Mouse (Mus musculus): ENCODE measurements around the gene Cog5. TPM values are rescaled to one million over a fixed set of nuclear protein-coding genes. Genes with fewer than 3 reads are reported as not detected.

Gene Cog5
- polyA plus RNA-seq, 2 experiments, result 6.0 to 7.8 TPM

DNA sequence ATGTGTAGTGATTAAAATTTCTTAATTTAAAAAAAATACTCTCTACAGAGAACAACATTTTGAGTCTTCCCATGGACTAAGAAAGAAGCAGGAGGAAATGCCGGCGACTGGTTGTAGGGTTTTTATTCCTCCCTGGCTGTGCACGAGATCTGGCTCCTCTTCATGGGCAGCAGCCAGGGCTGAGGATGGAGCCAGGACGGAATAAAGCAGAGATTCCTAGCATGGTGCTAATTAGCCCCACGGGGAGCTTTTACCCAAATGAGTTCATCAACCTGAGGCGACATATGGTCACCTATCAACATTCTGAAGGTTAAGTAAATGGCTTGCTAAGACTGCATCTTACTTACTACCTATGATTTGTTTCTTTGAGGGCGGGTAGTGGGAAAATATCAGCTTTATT lies 328.6 kb downstream of the Cog5 start:
- H3K27ac ChIP-seq, result no peak overlapping the region
- no peaks in the 10 kb centered on the region for H3K9me3 ChIP-seq (ENCODE audit: control insufficient read depth, low read length)
- no peak overlapping the region for H3K9ac ChIP-seq (replicated peaks)
- H3K4me3 ChIP-seq (ENCODE audit: insufficient read depth in 1 of 2, low read depth in 2 of 2, low read length in 2 of 2), result no peak overlapping the region
- no peak for ATAC-seq (ENCODE audit: insufficient read depth)
- H3K27me3 ChIP-seq (ENCODE audit: control insufficient read depth, insufficient read depth, low read length), result no peaks in the 10 kb centered on the region
- TF ChIP-seq CTCF (IDR thresholded peaks at IDR 0.05; ENCODE audit: low read depth) (no peak), EP300 (IDR thresholded peaks at IDR 0.05; ENCODE audit: low read depth) (no peak)
- H3K36me3 ChIP-seq (replicated peaks; ENCODE audit: control insufficient read depth, insufficient read depth, low read depth), result peaks cover 46% of the 10 kb centered on the region
- no peak for DNase-seq (ENCODE audit: low read depth in 3 of 3, low spot score in 3 of 3)
- H3K4me1 ChIP-seq (replicated peaks; ENCODE audit: control insufficient read depth in 2 of 2, insufficient read depth in 2 of 2, low read length in 1 of 2), result peaks cover 0 to 2% of the 10 kb centered on the region in 2 experiments; a peak in 1 of 4 replicates
- H3K4me2 ChIP-seq (ENCODE audit: low read depth), result no peak overlapping the region
- WGBS (ENCODE audit: insufficient replicate concordance), result 83% methylated on average over 7 of the region's 7 CpGs

DNA sequence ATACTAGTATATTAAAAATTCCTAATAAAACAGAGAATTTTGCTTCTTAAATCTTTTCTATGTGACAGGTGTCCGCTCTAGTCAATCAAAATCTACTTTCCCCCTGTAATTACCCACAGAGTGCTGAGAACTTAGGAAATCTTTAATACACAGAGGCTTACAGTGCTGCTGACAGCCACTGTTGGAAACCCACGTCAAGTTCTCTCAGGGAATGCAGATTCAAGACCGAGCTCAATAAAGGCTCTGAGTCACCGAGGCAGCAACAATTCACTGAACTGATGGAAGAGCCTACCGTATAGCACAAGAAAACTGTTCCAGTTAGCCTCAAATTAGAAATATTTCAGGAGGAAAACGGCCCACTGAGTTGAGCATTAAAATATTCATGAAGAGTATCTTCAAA lies 329.1 kb downstream of the Cog5 start:
- WGBS (ENCODE audit: insufficient replicate concordance), result 86% methylated on average over 6 of the region's 6 CpGs
- H3K4me2 ChIP-seq (ENCODE audit: low read depth), result no peak overlapping the region

DNA sequence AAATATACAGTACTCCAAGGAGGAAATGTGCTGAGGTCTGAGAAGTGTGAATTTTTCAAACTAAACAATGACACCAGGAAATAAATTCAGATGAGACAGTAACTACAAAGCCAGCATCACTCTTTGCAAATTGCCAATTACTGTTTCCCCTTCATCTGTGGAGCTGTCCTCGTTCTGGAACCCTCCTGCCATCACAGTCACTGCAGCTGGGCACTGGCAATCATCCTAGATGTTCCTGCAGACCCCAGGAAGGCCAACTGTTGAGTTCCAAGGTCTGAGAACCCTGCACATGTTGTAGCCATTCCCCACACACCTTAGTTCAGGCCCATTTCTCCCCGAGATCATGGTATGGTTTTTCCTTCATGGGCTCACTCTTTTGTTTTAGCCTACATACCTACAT lies 329.5 kb downstream of the Cog5 start:
- no peak overlapping the region for H3K27ac ChIP-seq
- 65% methylated on average over 2 of the region's 2 CpGs for WGBS (ENCODE audit: insufficient replicate concordance)
- no peak overlapping the region for H3K9ac ChIP-seq (replicated peaks)
- no peak for ATAC-seq (ENCODE audit: insufficient read depth)
- H3K27me3 ChIP-seq (ENCODE audit: control insufficient read depth, insufficient read depth, low read length), result no peaks in the 10 kb centered on the region
- H3K36me3 ChIP-seq (replicated peaks; ENCODE audit: control insufficient read depth, insufficient read depth, low read depth), result peaks cover 38% of the 10 kb centered on the region
- H3K4me2 ChIP-seq (ENCODE audit: low read depth), result no peak overlapping the region
- H3K9me3 ChIP-seq (ENCODE audit: control insufficient read depth, low read length), result no peaks in the 10 kb centered on the region
- no peak overlapping the region for H3K4me3 ChIP-seq (ENCODE audit: insufficient read depth in 1 of 2, low read depth in 2 of 2, low read length in 2 of 2)
- no peak for TF ChIP-seq CTCF (IDR thresholded peaks at IDR 0.05; ENCODE audit: low read depth)
- TF ChIP-seq EP300 (IDR thresholded peaks at IDR 0.05; ENCODE audit: low read depth), result no peak
- H3K4me1 ChIP-seq (replicated peaks; ENCODE audit: control insufficient read depth in 2 of 2, insufficient read depth in 2 of 2, low read length in 1 of 2), result peaks cover 0 to 4% of the 10 kb centered on the region in 2 experiments; a peak in 1 of 4 replicates
- no peak for DNase-seq (ENCODE audit: low read depth in 3 of 3, low spot score in 3 of 3)

More for the DNA sequence above, 329.1 kb downstream of the Cog5 start:
- Histone ChIP-seq H3K36me3 (replicated peaks; ENCODE audit: control insufficient read depth, insufficient read depth, low read depth) (peaks cover 43% of the 10 kb centered on the region), H3K27ac (no peak overlapping the region), H3K9me3 (ENCODE audit: control insufficient read depth, low read length) (no peaks in the 10 kb centered on the region), H3K4me3 (ENCODE audit: insufficient read depth in 1 of 2, low read depth in 2 of 2, low read length in 2 of 2) (no peak overlapping the region), H3K9ac (replicated peaks) (no peak overlapping the region), H3K4me1 (replicated peaks; ENCODE audit: control insufficient read depth in 2 of 2, insufficient read depth in 2 of 2, low read length in 1 of 2) (peaks cover 0 to 2% of the 10 kb centered on the region in 2 experiments; a peak in 1 of 4 replicates), H3K27me3 (ENCODE audit: control insufficient read depth, insufficient read depth, low read length) (no peaks in the 10 kb centered on the region)
- no peak for ATAC-seq (ENCODE audit: insufficient read depth)
- TF ChIP-seq CTCF (IDR thresholded peaks at IDR 0.05; ENCODE audit: low read depth) (no peak), EP300 (IDR thresholded peaks at IDR 0.05; ENCODE audit: low read depth) (no peak)
- DNase-seq (ENCODE audit: low read depth in 3 of 3, low spot score in 3 of 3), result no peak

DNA sequence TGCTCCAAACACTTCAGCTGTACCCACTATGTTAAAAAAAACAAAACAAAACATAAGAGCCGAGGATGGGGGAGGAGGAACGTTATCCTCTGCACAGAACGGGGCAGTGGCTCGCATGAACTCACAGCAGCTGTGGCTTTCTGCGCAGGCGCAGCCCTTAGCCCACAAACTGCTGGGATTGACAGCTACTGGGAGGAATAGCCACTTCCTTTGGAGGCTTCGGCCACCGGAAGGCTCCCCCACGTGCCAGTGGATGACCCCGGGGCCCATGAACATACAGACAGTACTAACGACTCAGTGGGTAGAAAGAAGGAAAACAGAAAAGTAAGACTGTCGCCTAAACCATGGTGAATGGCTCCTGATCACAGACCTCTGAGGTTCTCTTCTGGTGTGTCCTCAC lies 330.0 kb downstream of the Cog5 start:
- H3K27me3 ChIP-seq (ENCODE audit: control insufficient read depth, insufficient read depth, low read length), result no peaks in the 10 kb centered on the region
- no peaks in the 10 kb centered on the region for H3K9me3 ChIP-seq (ENCODE audit: control insufficient read depth, low read length)
- no peak for TF ChIP-seq CTCF (IDR thresholded peaks at IDR 0.05; ENCODE audit: low read depth)
- no peak for TF ChIP-seq EP300 (IDR thresholded peaks at IDR 0.05; ENCODE audit: low read depth)
- H3K4me1 ChIP-seq (replicated peaks; ENCODE audit: control insufficient read depth in 2 of 2, insufficient read depth in 2 of 2, low read length in 1 of 2), result peaks cover 0 to 7% of the 10 kb centered on the region in 2 experiments; a peak in 2 of 4 replicates
- ATAC-seq (ENCODE audit: insufficient read depth) (0 out of 2 replicates have a peak, but pooled peaks have one; percentile 11), DNase-seq (ENCODE audit: low read depth in 3 of 3, low spot score in 3 of 3) (no peak)
- no peak overlapping the region for H3K4me2 ChIP-seq (ENCODE audit: low read depth)
- WGBS (ENCODE audit: insufficient replicate concordance), result 29% methylated on average over 12 of the region's 12 CpGs
- no peak overlapping the region for H3K4me3 ChIP-seq (ENCODE audit: insufficient read depth in 1 of 2, low read depth in 2 of 2, low read length in 2 of 2)
- H3K9ac ChIP-seq (replicated peaks), result no peak overlapping the region
- H3K27ac ChIP-seq, result no peak overlapping the region
- peaks cover 36% of the 10 kb centered on the region for H3K36me3 ChIP-seq (replicated peaks; ENCODE audit: control insufficient read depth, insufficient read depth, low read depth)

DNA sequence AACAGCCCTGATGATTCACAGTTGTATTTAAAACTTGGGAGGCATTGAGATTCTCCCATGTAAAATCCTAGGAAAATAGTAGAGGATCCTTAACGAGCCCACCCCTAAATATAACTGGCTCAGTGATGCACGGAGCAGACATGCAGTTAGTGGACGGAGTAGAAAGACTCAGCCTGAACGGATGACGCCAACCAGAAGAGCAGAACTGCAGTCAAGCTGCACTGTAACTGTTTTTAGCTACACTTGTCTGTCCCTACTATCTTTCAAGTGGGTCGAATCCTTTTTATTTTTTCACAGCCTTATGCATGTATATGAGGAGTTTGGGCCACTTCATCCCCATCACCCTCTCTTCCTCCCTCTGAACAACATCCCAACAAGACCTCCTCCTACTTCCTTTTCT lies 331.1 kb downstream of the Cog5 start:
- Histone ChIP-seq H3K4me1 (replicated peaks; ENCODE audit: control insufficient read depth in 2 of 2, insufficient read depth in 2 of 2, low read length in 1 of 2) (peaks cover 2 to 13% of the 10 kb centered on the region in 2 experiments; a peak in 3 of 4 replicates), H3K4me3 (ENCODE audit: insufficient read depth in 1 of 2, low read depth in 2 of 2, low read length in 2 of 2) (no peak overlapping the region), H3K9ac (replicated peaks) (no peak overlapping the region), H3K27me3 (ENCODE audit: control insufficient read depth, insufficient read depth, low read length) (no peaks in the 10 kb centered on the region), H3K9me3 (ENCODE audit: control insufficient read depth, low read length) (no peaks in the 10 kb centered on the region), H3K36me3 (replicated peaks; ENCODE audit: control insufficient read depth, insufficient read depth, low read depth) (peaks cover 36% of the 10 kb centered on the region), H3K4me2 (ENCODE audit: low read depth) (no peak overlapping the region), H3K27ac (no peak overlapping the region)
- DNase-seq (ENCODE audit: low read depth in 3 of 3, low spot score in 3 of 3), result no peak
- ATAC-seq (ENCODE audit: insufficient read depth), result no peak
- TF ChIP-seq EP300 (IDR thresholded peaks at IDR 0.05; ENCODE audit: low read depth), result no peak
- TF ChIP-seq CTCF (IDR thresholded peaks at IDR 0.05; ENCODE audit: low read depth), result no peak
- WGBS (ENCODE audit: insufficient replicate concordance), result 88% methylated on average over 6 of the region's 6 CpGs
